Mouse (Mus musculus): ENCODE data around the gene Rbm4.

- no peak for TF ChIP-seq CTCF (IDR thresholded peaks at IDR 0.05; ENCODE audit: low read depth)
- no peak for TF ChIP-seq EP300 (IDR thresholded peaks at IDR 0.05; ENCODE audit: low read depth)
Measured at GRCm38 (mm10) chr19:4833977-4834376, 40.3 kb upstream of the Rbm4 start.
